Mouse (Mus musculus): ENCODE measurements around the gene Cadps2.

- TF ChIP-seq CTCF (IDR thresholded peaks at IDR 0.05; ENCODE audit: insufficient read depth, low read length), result no peak
- TF ChIP-seq POLR2A (IDR thresholded peaks at IDR 0.05; ENCODE audit: borderline replicate concordance, extremely low read depth, low read depth, low read length), result no peak
These were observed 204.0 kb downstream of the Cadps2 start for GRCm38 (mm10) chr6:23635208-23635607.
